Mouse (Mus musculus): ENCODE data around the gene Cntn5. TPM values are rescaled to one million over a fixed set of nuclear protein-coding genes. Genes with fewer than 3 reads are reported as not detected.

The Cntn5 gene
- polyA plus RNA-seq, 1 experiment from 2014 or later, result 2.7 TPM

- DNase-seq (ENCODE audit: low spot score) (no peak), ATAC-seq (ENCODE audit: low FRiP score) (no peak)
- Histone ChIP-seq H3K4me1 (replicated peaks; ENCODE audit: control insufficient read depth, insufficient read depth, low read length) (no peaks in the 10 kb centered on the region), H3K27ac (ENCODE audit: low read depth, low read length) (no peak overlapping the region), H3K4me2 (replicated peaks; ENCODE audit: low read depth, low read length) (no peak overlapping the region), H3K9me3 (ENCODE audit: control insufficient read depth, low read length) (no peaks in the 10 kb centered on the region), H3K4me3 (ENCODE audit: low read depth, low read length) (no peak overlapping the region), H3K36me3 (ENCODE audit: control insufficient read depth, insufficient read depth, low read length) (no peaks in the 10 kb centered on the region), H3K9ac (ENCODE audit: low read depth, low read length) (no peak overlapping the region), H3K27me3 (ENCODE audit: control insufficient read depth, insufficient read depth, low read length) (no peaks in the 10 kb centered on the region)
- WGBS, result 67% methylated on average over 4 of the region's 4 CpGs
These were observed 237.1 kb downstream of the Cntn5 start for GRCm38 (mm10) chr9:10667438-10667837.

GRCm38 (mm10) chr9:10665756-10666155, 238.8 kb downstream of the Cntn5 start:
- H3K9me3 ChIP-seq (ENCODE audit: control insufficient read depth, low read length), result no peaks in the 10 kb centered on the region
- H3K9ac ChIP-seq (ENCODE audit: low read depth, low read length), result no peak overlapping the region
- no peak overlapping the region for H3K4me2 ChIP-seq (replicated peaks; ENCODE audit: low read depth, low read length)
- H3K27ac ChIP-seq (ENCODE audit: low read depth, low read length), result no peak overlapping the region
- no peak overlapping the region for H3K4me3 ChIP-seq (ENCODE audit: low read depth, low read length)
- H3K36me3 ChIP-seq (ENCODE audit: control insufficient read depth, insufficient read depth, low read length), result no peaks in the 10 kb centered on the region
- H3K27me3 ChIP-seq (ENCODE audit: control insufficient read depth, insufficient read depth, low read length), result no peaks in the 10 kb centered on the region
- H3K4me1 ChIP-seq (replicated peaks; ENCODE audit: control insufficient read depth, insufficient read depth, low read length), result no peaks in the 10 kb centered on the region
- DNase-seq (ENCODE audit: low spot score), result no peak
- no peak for ATAC-seq (ENCODE audit: low FRiP score)

DNA sequence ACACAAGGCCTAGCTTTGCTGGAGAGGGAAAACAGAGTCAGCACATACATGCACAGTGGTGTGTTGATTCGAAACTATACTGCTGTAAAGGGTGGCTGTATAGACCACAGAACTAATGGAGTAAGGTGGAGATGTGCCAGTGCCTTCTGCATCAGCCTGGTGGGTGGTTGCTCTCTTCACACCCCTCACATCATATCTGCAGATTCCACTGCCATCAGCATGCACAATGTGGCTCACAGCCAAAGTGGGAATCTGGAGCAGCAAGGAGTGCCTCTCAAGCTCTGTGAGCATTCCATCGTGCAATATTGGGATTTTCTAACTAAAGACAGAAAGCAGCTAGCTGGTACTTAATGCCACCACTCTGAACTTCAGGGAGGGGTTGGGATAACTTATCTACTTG, 241.5 kb downstream of the Cntn5 start:
- Histone ChIP-seq H3K36me3 (ENCODE audit: control insufficient read depth, insufficient read depth, low read length) (no peaks in the 10 kb centered on the region), H3K4me1 (replicated peaks; ENCODE audit: control insufficient read depth, insufficient read depth, low read length) (no peaks in the 10 kb centered on the region), H3K4me2 (replicated peaks; ENCODE audit: low read depth, low read length) (no peak overlapping the region), H3K27me3 (ENCODE audit: control insufficient read depth, insufficient read depth, low read length) (no peaks in the 10 kb centered on the region), H3K27ac (ENCODE audit: low read depth, low read length) (no peak overlapping the region), H3K9ac (ENCODE audit: low read depth, low read length) (no peak overlapping the region), H3K4me3 (ENCODE audit: low read depth, low read length) (no peak overlapping the region), H3K9me3 (ENCODE audit: control insufficient read depth, low read length) (no peaks in the 10 kb centered on the region)
- DNase-seq (ENCODE audit: low spot score) (no peak), ATAC-seq (ENCODE audit: low FRiP score) (no peak)
- 77% methylated on average over 2 of the region's 2 CpGs for WGBS

GRCm38 (mm10) chr9:10659478-10659877, 245.1 kb downstream of the Cntn5 start:
- Histone ChIP-seq H3K9me3 (ENCODE audit: control insufficient read depth, low read length) (no peaks in the 10 kb centered on the region), H3K36me3 (ENCODE audit: control insufficient read depth, insufficient read depth, low read length) (no peaks in the 10 kb centered on the region), H3K27ac (ENCODE audit: low read depth, low read length) (no peak overlapping the region), H3K27me3 (ENCODE audit: control insufficient read depth, insufficient read depth, low read length) (no peaks in the 10 kb centered on the region), H3K9ac (ENCODE audit: low read depth, low read length) (no peak overlapping the region), H3K4me3 (ENCODE audit: low read depth, low read length) (no peak overlapping the region), H3K4me2 (replicated peaks; ENCODE audit: low read depth, low read length) (no peak overlapping the region), H3K4me1 (replicated peaks; ENCODE audit: control insufficient read depth, insufficient read depth, low read length) (no peaks in the 10 kb centered on the region)
- 83% methylated on average over 1 of the region's 1 CpGs for WGBS
- DNase-seq (ENCODE audit: low spot score) (no peak), ATAC-seq (ENCODE audit: low FRiP score) (no peak)

GRCm38 (mm10) chr9:10658086-10658485, 246.5 kb downstream of the Cntn5 start:
- Histone ChIP-seq H3K4me2 (replicated peaks; ENCODE audit: low read depth, low read length) (no peak overlapping the region), H3K4me3 (ENCODE audit: low read depth, low read length) (no peak overlapping the region), H3K27me3 (ENCODE audit: control insufficient read depth, insufficient read depth, low read length) (no peaks in the 10 kb centered on the region), H3K27ac (ENCODE audit: low read depth, low read length) (no peak overlapping the region), H3K36me3 (ENCODE audit: control insufficient read depth, insufficient read depth, low read length) (no peaks in the 10 kb centered on the region), H3K9me3 (ENCODE audit: control insufficient read depth, low read length) (no peaks in the 10 kb centered on the region), H3K9ac (ENCODE audit: low read depth, low read length) (no peak overlapping the region), H3K4me1 (replicated peaks; ENCODE audit: control insufficient read depth, insufficient read depth, low read length) (no peaks in the 10 kb centered on the region)
- DNase-seq (ENCODE audit: low spot score) (no peak), ATAC-seq (ENCODE audit: low FRiP score) (no peak)
- 87% methylated on average over 1 of the region's 1 CpGs for WGBS

DNA sequence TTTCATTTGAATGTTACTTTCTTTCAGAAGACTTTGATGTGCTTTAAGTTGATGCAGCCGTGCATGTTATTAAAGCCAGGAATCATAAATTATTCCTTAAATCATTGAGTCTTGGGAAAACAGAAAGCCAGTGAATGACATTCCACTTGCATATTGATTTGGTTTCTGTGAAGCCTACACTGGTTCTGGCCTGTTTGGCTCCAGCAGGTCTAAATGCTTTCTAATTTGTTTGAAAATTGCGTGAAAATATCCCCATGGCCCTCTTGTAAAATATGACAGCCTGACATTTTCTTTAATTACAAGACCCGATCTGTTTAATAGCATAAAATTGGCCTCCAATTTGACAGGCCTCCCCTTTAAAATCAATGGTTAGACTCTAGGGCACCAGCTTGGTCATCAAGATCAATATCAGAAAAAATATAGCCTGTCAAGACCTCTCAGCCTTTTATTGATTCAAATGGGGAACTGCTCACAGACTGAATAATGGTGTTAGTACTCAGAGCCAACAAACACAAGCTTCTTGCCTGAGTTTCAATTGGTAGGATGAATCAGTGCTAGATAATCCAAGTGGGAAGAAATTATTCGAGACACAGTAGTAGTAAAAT, 247.3 kb downstream of the Cntn5 start:
- Histone ChIP-seq H3K9me3 (ENCODE audit: control insufficient read depth, low read length) (no peaks in the 10 kb centered on the region), H3K27me3 (ENCODE audit: control insufficient read depth, insufficient read depth, low read length) (no peaks in the 10 kb centered on the region), H3K27ac (ENCODE audit: low read depth, low read length) (no peak overlapping the region), H3K36me3 (ENCODE audit: control insufficient read depth, insufficient read depth, low read length) (no peaks in the 10 kb centered on the region), H3K4me1 (replicated peaks; ENCODE audit: control insufficient read depth, insufficient read depth, low read length) (no peaks in the 10 kb centered on the region), H3K4me2 (replicated peaks; ENCODE audit: low read depth, low read length) (no peak overlapping the region), H3K4me3 (ENCODE audit: low read depth, low read length) (no peak overlapping the region), H3K9ac (ENCODE audit: low read depth, low read length) (no peak overlapping the region)
- ATAC-seq (ENCODE audit: low FRiP score) (peak; percentile 68; the same call in 1 of the 2 replicates), DNase-seq (ENCODE audit: low spot score) (peak; percentile 5)
- 80% methylated on average over 4 of the region's 4 CpGs for WGBS

GRCm38 (mm10) chr9:10650632-10651031, 253.9 kb downstream of the Cntn5 start:
- no peaks in the 10 kb centered on the region for H3K36me3 ChIP-seq (ENCODE audit: control insufficient read depth, insufficient read depth, low read length)
- H3K4me2 ChIP-seq (replicated peaks; ENCODE audit: low read depth, low read length), result no peak overlapping the region
- no peak overlapping the region for H3K27ac ChIP-seq (ENCODE audit: low read depth, low read length)
- no peaks in the 10 kb centered on the region for H3K9me3 ChIP-seq (ENCODE audit: control insufficient read depth, low read length)
- WGBS, result 90% methylated on average over 1 of the region's 1 CpGs
- H3K4me3 ChIP-seq (ENCODE audit: low read depth, low read length), result no peak overlapping the region
- no peak overlapping the region for H3K9ac ChIP-seq (ENCODE audit: low read depth, low read length)
- no peaks in the 10 kb centered on the region for H3K4me1 ChIP-seq (replicated peaks; ENCODE audit: control insufficient read depth, insufficient read depth, low read length)
- no peaks in the 10 kb centered on the region for H3K27me3 ChIP-seq (ENCODE audit: control insufficient read depth, insufficient read depth, low read length)
- DNase-seq (ENCODE audit: low spot score) (no peak), ATAC-seq (ENCODE audit: low FRiP score) (no peak)

- ATAC-seq (ENCODE audit: low FRiP score) (no peak), DNase-seq (ENCODE audit: low spot score) (no peak)
- no peaks in the 10 kb centered on the region for H3K4me1 ChIP-seq (replicated peaks; ENCODE audit: control insufficient read depth, insufficient read depth, low read length)
- no peaks in the 10 kb centered on the region for H3K27me3 ChIP-seq (ENCODE audit: control insufficient read depth, insufficient read depth, low read length)
- H3K36me3 ChIP-seq (ENCODE audit: control insufficient read depth, insufficient read depth, low read length), result no peaks in the 10 kb centered on the region
- H3K4me2 ChIP-seq (replicated peaks; ENCODE audit: low read depth, low read length), result no peak overlapping the region
- no peak overlapping the region for H3K4me3 ChIP-seq (ENCODE audit: low read depth, low read length)
- H3K9ac ChIP-seq (ENCODE audit: low read depth, low read length), result no peak overlapping the region
- H3K9me3 ChIP-seq (ENCODE audit: control insufficient read depth, low read length), result no peaks in the 10 kb centered on the region
- H3K27ac ChIP-seq (ENCODE audit: low read depth, low read length), result no peak overlapping the region
- 90% methylated on average over 5 of the region's 5 CpGs for WGBS
These were observed 258.6 kb downstream of the Cntn5 start for GRCm38 (mm10) chr9:10645951-10646350.

- H3K27ac ChIP-seq (ENCODE audit: low read depth, low read length), result no peak overlapping the region
- 73% methylated on average over 7 of the region's 7 CpGs for WGBS
- H3K27me3 ChIP-seq (ENCODE audit: control insufficient read depth, insufficient read depth, low read length), result no peaks in the 10 kb centered on the region
- H3K4me2 ChIP-seq (replicated peaks; ENCODE audit: low read depth, low read length), result no peak overlapping the region
- no peaks in the 10 kb centered on the region for H3K9me3 ChIP-seq (ENCODE audit: control insufficient read depth, low read length)
- H3K9ac ChIP-seq (ENCODE audit: low read depth, low read length), result no peak overlapping the region
- H3K4me3 ChIP-seq (ENCODE audit: low read depth, low read length), result no peak overlapping the region
- H3K36me3 ChIP-seq (ENCODE audit: control insufficient read depth, insufficient read depth, low read length), result no peaks in the 10 kb centered on the region
- H3K4me1 ChIP-seq (replicated peaks; ENCODE audit: control insufficient read depth, insufficient read depth, low read length), result no peaks in the 10 kb centered on the region
- DNase-seq (ENCODE audit: low spot score) (no peak), ATAC-seq (ENCODE audit: low FRiP score) (no peak)
These were observed 259.3 kb downstream of the Cntn5 start for GRCm38 (mm10) chr9:10645045-10645830.

Data from hindbrain, embryonic 11.5 days (tissue).